Mouse (Mus musculus): Measurements from ENCODE around the gene Ubac2. TPM values are rescaled to one million over a fixed set of nuclear protein-coding genes. Genes with fewer than 3 reads are reported as not detected.

Gene Ubac2
- polyA plus RNA-seq, 1 experiment = 1.3 TPM

DNA sequence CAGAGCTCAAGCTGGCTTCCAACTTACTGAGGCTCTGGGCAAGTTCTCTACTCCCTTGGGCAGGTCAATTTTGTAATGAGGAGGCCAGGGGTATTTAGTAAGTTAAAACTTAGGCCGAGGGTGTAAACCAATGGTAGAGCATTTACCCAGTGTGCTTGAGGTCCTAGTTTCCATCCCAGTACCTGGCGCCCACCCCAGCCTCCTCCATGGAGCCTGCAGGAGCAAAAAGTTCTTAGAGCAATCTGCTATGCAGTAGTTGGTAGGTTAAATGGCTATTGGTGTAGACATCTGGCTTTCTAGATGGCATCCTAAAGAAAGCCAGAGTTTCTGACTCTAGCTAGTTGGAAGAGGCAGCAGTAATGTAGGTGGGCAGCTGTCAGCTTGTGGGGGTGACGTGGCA lies 71.0 kb downstream of the Ubac2 start:
- Histone ChIP-seq H3K27me3 (ENCODE audit: control insufficient read depth) (no peaks in the 10 kb centered on the region), H3K4me3 (replicated peaks) (no peak overlapping the region), H3K4me1 (ENCODE audit: control insufficient read depth) (peaks cover 9% of the 10 kb centered on the region), H3K36me3 (ENCODE audit: control insufficient read depth) (peaks cover 3% of the 10 kb centered on the region), H3K9me3 (ENCODE audit: control insufficient read depth, low read length) (no peaks in the 10 kb centered on the region)
- TF ChIP-seq GATA1 (IDR thresholded peaks at IDR 0.05; ENCODE audit: low read length) = no peak
- TF ChIP-seq TAL1 (IDR thresholded peaks at IDR 0.05; ENCODE audit: low read length) = no peak

GRCm38 (mm10) chr14:121949897-121950296 lies 71.5 kb downstream of the Ubac2 start:
- Histone ChIP-seq H3K27me3 (ENCODE audit: control insufficient read depth) (no peaks in the 10 kb centered on the region), H3K36me3 (ENCODE audit: control insufficient read depth) (peaks cover 6% of the 10 kb centered on the region), H3K4me1 (ENCODE audit: control insufficient read depth) (peaks cover 9% of the 10 kb centered on the region), H3K4me3 (replicated peaks) (no peak overlapping the region), H3K9me3 (ENCODE audit: control insufficient read depth, low read length) (no peaks in the 10 kb centered on the region)
- no peak for TF ChIP-seq TAL1 (IDR thresholded peaks at IDR 0.05; ENCODE audit: low read length)
- no peak for TF ChIP-seq GATA1 (IDR thresholded peaks at IDR 0.05; ENCODE audit: low read length)

GRCm38 (mm10) chr14:121951399-121952045 lies 73.1 kb downstream of the Ubac2 start:
- Histone ChIP-seq H3K4me1 (ENCODE audit: control insufficient read depth) (peaks cover 9% of the 10 kb centered on the region), H3K4me3 (replicated peaks) (no peak overlapping the region), H3K36me3 (ENCODE audit: control insufficient read depth) (peaks cover 6% of the 10 kb centered on the region), H3K27me3 (ENCODE audit: control insufficient read depth) (no peaks in the 10 kb centered on the region), H3K9me3 (ENCODE audit: control insufficient read depth, low read length) (no peaks in the 10 kb centered on the region)
- no peak for TF ChIP-seq GATA1 (IDR thresholded peaks at IDR 0.05; ENCODE audit: low read length)
- no peak for TF ChIP-seq TAL1 (IDR thresholded peaks at IDR 0.05; ENCODE audit: low read length)

- Histone ChIP-seq H3K4me3 (replicated peaks) (no peak overlapping the region), H3K4me1 (ENCODE audit: control insufficient read depth) (peaks cover 11% of the 10 kb centered on the region), H3K27me3 (ENCODE audit: control insufficient read depth) (no peaks in the 10 kb centered on the region), H3K36me3 (ENCODE audit: control insufficient read depth) (peaks cover 6% of the 10 kb centered on the region), H3K9me3 (ENCODE audit: control insufficient read depth, low read length) (no peaks in the 10 kb centered on the region)
- TF ChIP-seq TAL1 (IDR thresholded peaks at IDR 0.05; ENCODE audit: low read length) = no peak
- no peak for TF ChIP-seq GATA1 (IDR thresholded peaks at IDR 0.05; ENCODE audit: low read length)
Observed at GRCm38 (mm10) chr14:121952046-121952400, 73.6 kb downstream of the Ubac2 start.

GRCm38 (mm10) chr14:121954129-121954528 lies 75.7 kb downstream of the Ubac2 start:
- TF ChIP-seq GATA1 (IDR thresholded peaks at IDR 0.05; ENCODE audit: low read length) = no peak
- no peak for TF ChIP-seq TAL1 (IDR thresholded peaks at IDR 0.05; ENCODE audit: low read length)
- H3K4me3 ChIP-seq (replicated peaks) = no peak overlapping the region
- H3K36me3 ChIP-seq (ENCODE audit: control insufficient read depth) = peaks cover 6% of the 10 kb centered on the region
- H3K9me3 ChIP-seq (ENCODE audit: control insufficient read depth, low read length) = no peaks in the 10 kb centered on the region
- H3K27me3 ChIP-seq (ENCODE audit: control insufficient read depth) = no peaks in the 10 kb centered on the region
- H3K4me1 ChIP-seq (ENCODE audit: control insufficient read depth) = peaks cover 11% of the 10 kb centered on the region

GRCm38 (mm10) chr14:121954608-121955007 lies 76.2 kb downstream of the Ubac2 start:
- Histone ChIP-seq H3K9me3 (ENCODE audit: control insufficient read depth, low read length) (no peaks in the 10 kb centered on the region), H3K4me1 (ENCODE audit: control insufficient read depth) (peaks cover 11% of the 10 kb centered on the region), H3K36me3 (ENCODE audit: control insufficient read depth) (peaks cover 6% of the 10 kb centered on the region), H3K4me3 (replicated peaks) (no peak overlapping the region), H3K27me3 (ENCODE audit: control insufficient read depth) (no peaks in the 10 kb centered on the region)
- TF ChIP-seq TAL1 (IDR thresholded peaks at IDR 0.05; ENCODE audit: low read length) (no peak), GATA1 (IDR thresholded peaks at IDR 0.05; ENCODE audit: low read length) (no peak)

- H3K27me3 ChIP-seq (ENCODE audit: control insufficient read depth) = no peaks in the 10 kb centered on the region
- TF ChIP-seq TAL1 (IDR thresholded peaks at IDR 0.05; ENCODE audit: low read length) = no peak
- H3K36me3 ChIP-seq (ENCODE audit: control insufficient read depth) = peaks cover 6% of the 10 kb centered on the region
- H3K4me1 ChIP-seq (ENCODE audit: control insufficient read depth) = peaks cover 11% of the 10 kb centered on the region
- H3K4me3 ChIP-seq (replicated peaks) = no peak overlapping the region
- no peaks in the 10 kb centered on the region for H3K9me3 ChIP-seq (ENCODE audit: control insufficient read depth, low read length)
Observed at GRCm38 (mm10) chr14:121955176-121955795, 76.9 kb downstream of the Ubac2 start.

- H3K27me3 ChIP-seq (ENCODE audit: control insufficient read depth) = no peaks in the 10 kb centered on the region
- peaks cover 6% of the 10 kb centered on the region for H3K36me3 ChIP-seq (ENCODE audit: control insufficient read depth)
- no peaks in the 10 kb centered on the region for H3K9me3 ChIP-seq (ENCODE audit: control insufficient read depth, low read length)
- H3K4me3 ChIP-seq (replicated peaks) = no peak overlapping the region
- no peak for TF ChIP-seq TAL1 (IDR thresholded peaks at IDR 0.05; ENCODE audit: low read length)
- no peak for TF ChIP-seq GATA1 (IDR thresholded peaks at IDR 0.05; ENCODE audit: low read length)
- peaks cover 16% of the 10 kb centered on the region for H3K4me1 ChIP-seq (ENCODE audit: control insufficient read depth)
Observed at GRCm38 (mm10) chr14:121956291-121956690, 77.9 kb downstream of the Ubac2 start.

GRCm38 (mm10) chr14:121957176-121957871 lies 78.9 kb downstream of the Ubac2 start:
- Histone ChIP-seq H3K4me1 (ENCODE audit: control insufficient read depth) (peaks cover 10% of the 10 kb centered on the region), H3K4me3 (replicated peaks) (no peak overlapping the region), H3K9me3 (ENCODE audit: control insufficient read depth, low read length) (no peaks in the 10 kb centered on the region), H3K27me3 (ENCODE audit: control insufficient read depth) (no peaks in the 10 kb centered on the region), H3K36me3 (ENCODE audit: control insufficient read depth) (peaks cover 6% of the 10 kb centered on the region)
- TF ChIP-seq TAL1 (IDR thresholded peaks at IDR 0.05; ENCODE audit: low read length) (no peak), GATA1 (IDR thresholded peaks at IDR 0.05; ENCODE audit: low read length) (no peak)
